Mouse (Mus musculus) limb, embryonic 10.5 days (tissue): ENCODE data around the gene Fam83c. TPM values are rescaled to one million over a fixed set of nuclear protein-coding genes. Genes with fewer than 3 reads are reported as not detected.

ENCODE experiments used
- DNase-seq: peaks from one replicate; pipeline ENCODE4 v3.0.0-alpha.2; 2017; ENCODE audit warnings: low spot score
- H3K27ac ChIP-seq: fragments of 300-500 bp; sonication (generic); 2 replicates; pipeline ENCODE4 v1.5.1; 2016; ENCODE audit warnings: mild to moderate bottlenecking
- H3K27me3 ChIP-seq: fragments of 300-500 bp; sonication (generic); 2 replicates; pipeline ENCODE4 v1.6.1; 2016; ENCODE audit warnings: low read depth, mild to moderate bottlenecking; ENCODE audit not compliant: poor library complexity, severe bottlenecking
- H3K36me3 ChIP-seq: fragments of 300-500 bp; sonication (generic); 2 replicates; pipeline ENCODE4 v1.6.1; 2016; ENCODE audit warnings: mild to moderate bottlenecking, moderate library complexity
- H3K4me1 ChIP-seq: fragments of 300-500 bp; sonication (generic); 2 replicates; pipeline ENCODE4 v1.6.1; 2016
- H3K4me3 ChIP-seq: fragments of 300-500 bp; sonication (generic); 2 replicates; pipeline ENCODE4 v1.5.1; 2016; ENCODE audit warnings: mild to moderate bottlenecking, moderate library complexity
- H3K9me3 ChIP-seq: fragments of 300-500 bp; sonication (generic); replicated peaks from 2 replicates; pipeline ENCODE4 v1.6.1; 2016; ENCODE audit warnings: mild to moderate bottlenecking
- WGBS: fragments of 180-500 bp; shearing (Covaris S2); methylation state at CpG from one replicate; pipeline ENCODE4 v1.1.7; 2016; 5-methylcytosine and 5-hydroxymethylcytosine counted together
- polyA plus RNA-seq: library from polyadenylated mRNA; unstranded; fragments of >200 nt; fragmentation: Nextera tagmentation; extraction: Ambion mirVana; gene quantifications from 2 replicates; pipeline ENCODE4 v1.2.1, GENCODE M21; 2016

The Fam83c gene
- 0.31 and 0.39 TPM in 2 replicates for polyA plus RNA-seq

- Histone ChIP-seq H3K36me3 (no peaks in the 10 kb centered on the region), H3K4me3 (no peak within 1 kb of the TSS), H3K9me3 (no peaks in the 10 kb centered on the region), H3K27ac (no peak within 1 kb of the TSS), H3K27me3 (no peaks in the 10 kb centered on the region), H3K4me1 (no peaks in the 10 kb centered on the region)
- WGBS = 69% methylated on average over 9 of the region's 9 CpGs
- DNase-seq = no peak
These were observed at the start of gene Fam83c for GRCm38 (mm10) chr2:155834732-155835131. Gene Fam83c, minus strand, starts transcription at chr2:155834854.

DNA sequence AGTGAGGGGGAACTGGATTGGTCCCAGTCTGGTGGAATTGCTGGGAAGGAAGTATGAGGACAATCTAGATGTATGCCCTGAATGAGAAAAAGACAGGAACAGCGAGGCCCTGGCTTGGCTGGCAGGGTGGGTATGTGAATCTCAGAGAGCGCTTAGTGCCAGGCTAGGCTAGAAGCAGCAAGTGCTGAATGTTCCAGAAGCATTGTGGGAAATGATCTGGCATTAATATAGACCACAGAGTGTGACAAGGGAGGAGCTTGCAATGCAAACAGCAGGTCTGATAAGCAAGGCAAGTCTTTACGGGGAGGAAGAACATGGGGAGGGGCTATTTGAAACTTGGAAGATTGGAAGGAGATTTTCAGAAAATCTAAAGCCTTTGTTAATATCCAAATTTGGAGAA lies 47.4 kb upstream of the Fam83c start:
- WGBS = 91% methylated on average over 3 of the region's 3 CpGs
- Histone ChIP-seq H3K27ac (no peak overlapping the region), H3K36me3 (peaks cover 64% of the 10 kb centered on the region), H3K4me3 (no peak overlapping the region), H3K4me1 (no peaks in the 10 kb centered on the region; the same call in 1 of the 2 replicates), H3K27me3 (no peaks in the 10 kb centered on the region), H3K9me3 (no peaks in the 10 kb centered on the region)
- DNase-seq = no peak

DNA sequence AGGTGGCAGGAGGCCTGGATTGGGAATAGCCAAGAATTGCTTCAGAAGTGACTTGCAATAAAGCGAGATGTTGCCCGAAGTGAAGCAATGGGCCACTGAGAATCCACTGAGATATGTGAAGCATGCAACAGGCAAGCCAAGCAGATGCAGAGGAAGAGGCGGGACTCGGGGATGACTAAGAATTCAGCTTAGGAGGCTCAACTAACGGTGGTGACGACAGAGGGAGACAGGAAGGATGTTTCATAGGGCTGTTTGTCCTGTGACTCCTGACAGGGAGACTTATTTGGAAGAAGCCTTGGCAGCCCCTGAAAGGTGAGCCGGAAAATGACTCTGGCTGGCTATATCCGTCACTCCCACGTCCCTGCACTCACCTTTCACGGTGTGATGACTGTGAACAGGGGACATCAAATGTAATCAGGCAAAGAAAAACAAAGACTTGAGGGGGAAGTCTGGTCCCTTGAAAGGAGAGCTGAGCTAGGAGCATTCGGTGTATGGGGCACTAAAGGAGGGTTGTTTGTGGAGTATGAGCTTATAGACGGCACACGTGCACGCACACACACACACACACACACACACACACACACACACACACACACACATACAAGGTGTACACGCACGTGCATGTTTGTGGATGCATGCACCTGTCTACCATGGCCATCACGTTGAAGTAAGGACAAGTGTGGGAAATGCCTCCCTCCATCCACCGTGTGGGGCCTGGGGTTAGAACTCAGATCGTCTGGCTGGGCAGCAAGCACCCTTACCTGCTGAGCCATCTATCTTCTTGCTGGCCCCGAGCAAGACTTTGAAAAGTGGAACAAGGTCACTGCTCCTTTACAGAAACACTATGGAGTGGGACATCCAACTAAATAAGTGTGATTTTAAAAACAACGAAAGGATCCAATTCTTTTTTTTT lies 44.6 kb upstream of the Fam83c start:
- Histone ChIP-seq H3K27me3 (no peaks in the 10 kb centered on the region), H3K4me1 (no peaks in the 10 kb centered on the region; the same call in 1 of the 2 replicates), H3K27ac (no peak overlapping the region), H3K4me3 (no peak overlapping the region), H3K36me3 (peaks cover 66% of the 10 kb centered on the region), H3K9me3 (no peaks in the 10 kb centered on the region)
- 89% methylated on average over 21 of the region's 21 CpGs for WGBS
- no peak for DNase-seq

GRCm38 (mm10) chr2:155873636-155874035 lies 39.0 kb upstream of the Fam83c start:
- H3K27ac ChIP-seq = no peak overlapping the region
- H3K36me3 ChIP-seq = peaks cover 56% of the 10 kb centered on the region
- WGBS = 93% methylated on average over 6 of the region's 6 CpGs
- peaks cover 6% of the 10 kb centered on the region; the same call in 1 of the 2 replicates for H3K4me1 ChIP-seq
- H3K4me3 ChIP-seq = no peak overlapping the region
- no peaks in the 10 kb centered on the region for H3K9me3 ChIP-seq
- no peak for DNase-seq
- no peaks in the 10 kb centered on the region for H3K27me3 ChIP-seq

DNA sequence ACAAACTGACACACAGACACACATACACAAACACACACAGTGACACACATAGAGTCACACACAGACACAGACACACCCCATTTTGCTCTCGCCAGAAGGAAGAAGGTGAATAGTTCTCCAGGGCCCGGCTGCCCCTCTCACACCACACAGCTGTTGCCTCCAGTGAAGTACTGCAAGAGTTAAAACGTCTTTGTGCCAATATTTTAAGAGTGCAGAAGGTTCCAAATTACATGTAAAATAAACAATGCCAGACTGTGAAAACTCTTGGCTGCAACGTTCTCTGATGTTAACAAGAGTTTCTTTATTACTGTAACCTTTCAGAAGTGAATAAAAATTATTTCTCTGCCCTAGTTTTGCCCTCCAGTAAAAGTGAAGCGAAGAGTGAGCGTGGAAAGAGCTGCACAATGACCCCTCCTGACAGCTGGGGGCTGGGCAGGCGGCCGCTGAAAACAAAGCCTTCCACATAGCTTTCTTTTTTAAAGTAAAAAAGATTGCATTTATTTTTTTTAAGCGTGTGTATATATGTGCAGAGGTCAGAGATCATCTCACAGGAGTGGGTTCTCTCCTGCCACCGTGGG lies 38.4 kb upstream of the Fam83c start:
- WGBS = 77% methylated on average over 10 of the region's 10 CpGs
- H3K4me1 ChIP-seq = peaks cover 6% of the 10 kb centered on the region; the same call in 1 of the 2 replicates
- no peaks in the 10 kb centered on the region for H3K9me3 ChIP-seq
- no peaks in the 10 kb centered on the region for H3K27me3 ChIP-seq
- no peak overlapping the region for H3K4me3 ChIP-seq
- peaks cover 61% of the 10 kb centered on the region for H3K36me3 ChIP-seq
- no peak overlapping the region; the same call in 1 of the 2 replicates for H3K27ac ChIP-seq
- no peak for DNase-seq

DNA sequence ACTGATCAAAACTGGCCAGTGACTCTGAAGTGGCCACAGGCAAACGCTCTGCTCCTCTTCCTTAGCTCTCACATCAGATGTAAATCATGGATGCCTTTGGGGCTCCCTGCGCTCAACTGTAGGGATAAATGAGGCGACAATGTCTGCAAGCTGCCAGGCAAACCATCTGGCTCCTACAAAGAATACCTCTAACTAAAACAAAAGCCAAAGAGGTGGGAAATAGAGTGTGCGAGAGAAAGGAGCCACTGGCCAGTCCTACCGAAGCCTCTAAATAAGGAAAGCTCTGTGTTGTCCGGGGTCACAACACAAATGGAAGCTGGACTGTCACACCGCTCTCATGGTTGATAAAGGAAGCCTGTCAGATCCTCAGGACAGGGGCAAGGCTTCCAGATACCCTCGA lies 37.8 kb upstream of the Fam83c start:
- Histone ChIP-seq H3K36me3 (peaks cover 66% of the 10 kb centered on the region), H3K4me3 (no peak overlapping the region), H3K9me3 (no peaks in the 10 kb centered on the region), H3K27ac (no peak overlapping the region; the same call in 1 of the 2 replicates), H3K4me1 (peaks cover 6% of the 10 kb centered on the region; the same call in 1 of the 2 replicates), H3K27me3 (no peaks in the 10 kb centered on the region)
- DNase-seq = no peak
- 80% methylated on average over 8 of the region's 8 CpGs for WGBS

DNA sequence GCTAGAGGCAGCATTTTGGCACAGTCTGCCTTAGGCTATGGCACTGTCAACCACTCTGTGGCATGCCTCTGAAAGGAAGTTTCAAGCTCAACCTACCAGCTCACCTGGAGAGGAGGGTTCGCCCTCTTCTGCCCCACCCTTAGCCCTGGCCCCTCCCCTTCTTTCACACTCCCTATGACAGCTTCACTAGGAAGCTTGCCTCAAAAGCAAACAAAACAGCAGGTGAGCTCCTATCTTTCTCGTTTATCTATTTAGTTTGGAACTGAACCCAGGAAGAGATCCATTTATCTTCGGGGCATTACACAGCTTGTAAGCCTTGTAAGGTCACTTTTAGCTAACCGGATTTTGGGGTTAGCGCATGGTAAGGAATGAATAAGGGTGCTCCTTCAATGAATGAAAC lies 35.1 kb upstream of the Fam83c start:
- H3K27ac ChIP-seq = no peak overlapping the region
- WGBS = 80% methylated on average over 5 of the region's 5 CpGs
- H3K36me3 ChIP-seq = peaks cover 48% of the 10 kb centered on the region
- DNase-seq = no peak
- H3K27me3 ChIP-seq = no peaks in the 10 kb centered on the region
- peaks cover 6% of the 10 kb centered on the region; the same call in 1 of the 2 replicates for H3K4me1 ChIP-seq
- no peak overlapping the region for H3K4me3 ChIP-seq
- H3K9me3 ChIP-seq = no peaks in the 10 kb centered on the region

DNA sequence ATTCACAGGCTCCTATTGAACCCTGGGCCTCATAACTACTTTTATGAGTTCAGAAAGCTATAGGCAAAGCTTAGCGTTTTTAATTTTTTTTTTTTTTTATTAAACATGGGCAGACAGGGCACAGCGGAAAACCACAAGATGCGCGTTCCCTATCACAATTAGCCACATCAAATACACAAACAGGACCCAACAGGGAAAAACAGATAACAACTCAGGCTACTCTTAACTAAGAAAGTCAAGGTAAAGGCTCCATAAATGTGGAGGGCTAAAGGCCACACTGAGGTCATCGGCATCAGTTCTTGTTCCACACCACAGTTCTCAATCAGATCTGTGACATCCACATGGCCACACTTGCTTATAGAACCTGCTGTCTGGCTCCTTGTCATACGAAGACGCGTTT lies 33.7 kb upstream of the Fam83c start:
- DNase-seq = no peak
- H3K4me1 ChIP-seq = peaks cover 15% of the 10 kb centered on the region
- no peaks in the 10 kb centered on the region for H3K9me3 ChIP-seq
- 97% methylated on average over 8 of the region's 8 CpGs for WGBS
- no peaks in the 10 kb centered on the region for H3K27me3 ChIP-seq
- H3K27ac ChIP-seq = no peak overlapping the region
- H3K36me3 ChIP-seq = peaks cover 40% of the 10 kb centered on the region
- H3K4me3 ChIP-seq = no peak overlapping the region

DNA sequence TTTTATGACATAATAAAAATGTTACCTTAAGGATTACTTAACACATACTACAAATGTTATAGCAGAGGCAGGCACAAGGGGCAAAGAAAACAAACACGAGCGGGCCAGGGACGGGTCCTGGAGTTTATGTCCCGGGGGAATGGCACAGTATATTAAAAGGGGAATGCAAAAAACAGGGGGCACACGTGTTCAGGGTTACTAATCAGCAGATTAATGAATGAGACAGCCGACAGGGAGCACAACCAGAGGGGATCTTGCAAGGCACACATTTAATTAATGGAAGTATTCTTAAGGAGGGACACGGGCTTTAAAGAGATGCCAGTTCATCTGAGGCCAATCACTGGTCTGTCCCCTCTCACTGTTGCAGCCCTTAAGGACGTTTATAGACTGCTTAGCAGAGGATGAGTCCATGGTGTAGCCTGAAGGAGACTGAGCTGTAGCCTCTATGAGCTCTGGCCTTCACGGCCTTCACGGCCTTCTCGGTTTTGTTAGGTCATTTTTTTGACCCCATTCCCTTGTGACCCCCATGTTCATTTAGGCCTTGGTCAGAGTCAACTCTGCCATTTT lies 28.7 kb upstream of the Fam83c start:
- peaks cover 34% of the 10 kb centered on the region for H3K36me3 ChIP-seq
- WGBS = 60% methylated on average over 11 of the region's 11 CpGs
- H3K4me3 ChIP-seq = no peak overlapping the region
- H3K27ac ChIP-seq = peak overlapping the region; percentile 61
- H3K4me1 ChIP-seq = peaks cover 25% of the 10 kb centered on the region
- H3K9me3 ChIP-seq = no peaks in the 10 kb centered on the region
- DNase-seq = peak; percentile 35
- H3K27me3 ChIP-seq = no peaks in the 10 kb centered on the region

DNA sequence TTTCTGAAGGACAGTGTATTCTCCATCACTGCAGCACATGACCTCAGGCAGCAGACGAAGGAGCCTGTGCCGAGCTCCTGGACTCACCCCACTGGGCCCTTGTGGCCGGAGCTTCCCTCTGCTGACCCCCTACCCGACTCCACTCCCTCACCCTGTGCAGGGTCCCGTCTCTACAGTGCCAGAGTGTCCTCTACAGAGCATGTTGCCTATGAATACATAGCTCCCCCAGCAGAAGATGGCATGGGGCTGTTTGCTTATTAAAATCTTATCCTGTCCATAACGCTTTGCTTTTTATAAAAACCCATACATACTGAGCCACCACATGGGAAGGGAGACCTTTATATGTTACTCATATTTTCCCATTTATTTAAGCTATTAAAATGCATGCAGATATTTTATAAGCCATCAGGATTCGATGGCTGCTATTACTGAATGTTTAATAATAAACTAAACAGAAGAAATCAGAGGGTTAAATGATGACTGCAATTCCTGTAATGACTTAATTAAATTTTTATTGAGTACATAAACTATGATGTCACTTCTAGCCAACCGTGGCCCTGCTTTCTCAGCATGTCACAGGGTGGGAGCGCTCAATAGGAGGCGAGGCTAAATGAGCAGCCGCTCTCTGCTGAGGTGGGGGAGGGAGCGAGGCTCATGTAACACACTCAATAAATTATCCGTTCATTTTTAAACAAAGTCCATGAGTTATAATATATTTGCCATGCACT lies 28.1 kb upstream of the Fam83c start:
- Histone ChIP-seq H3K27me3 (no peaks in the 10 kb centered on the region), H3K27ac (peak overlapping the region; percentile 69), H3K4me1 (peaks cover 25% of the 10 kb centered on the region), H3K36me3 (peaks cover 32% of the 10 kb centered on the region), H3K9me3 (no peaks in the 10 kb centered on the region), H3K4me3 (no peak overlapping the region)
- WGBS = 72% methylated on average over 13 of the region's 13 CpGs
- peak; percentile 43 for DNase-seq

DNA sequence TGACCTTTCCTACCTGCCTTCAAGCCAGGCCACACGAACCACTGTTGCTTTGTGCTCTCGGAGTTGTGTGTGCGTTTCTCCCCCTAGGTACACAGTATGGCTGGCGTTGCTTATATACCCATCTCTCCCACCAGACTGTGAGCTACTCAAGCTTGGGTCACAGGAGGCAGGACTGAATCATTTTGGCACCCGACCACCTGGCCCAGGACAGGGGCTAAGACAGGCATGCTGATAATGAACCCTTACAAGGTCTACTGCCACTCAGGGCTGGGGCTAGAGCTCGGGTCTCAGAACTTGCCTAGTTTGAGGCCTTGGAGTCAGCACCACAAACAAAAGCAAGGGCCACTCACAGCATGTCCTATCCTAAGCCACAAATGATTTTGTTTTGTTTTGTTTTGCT lies 26.9 kb upstream of the Fam83c start:
- H3K4me1 ChIP-seq = peaks cover 25% of the 10 kb centered on the region
- H3K36me3 ChIP-seq = peaks cover 31% of the 10 kb centered on the region
- WGBS = 92% methylated on average over 6 of the region's 6 CpGs
- no peak for DNase-seq
- no peaks in the 10 kb centered on the region for H3K27me3 ChIP-seq
- no peaks in the 10 kb centered on the region for H3K9me3 ChIP-seq
- H3K27ac ChIP-seq = no peak overlapping the region; the same call in 1 of the 2 replicates
- no peak overlapping the region for H3K4me3 ChIP-seq

GRCm38 (mm10) chr2:155860102-155860501 lies 25.4 kb upstream of the Fam83c start:
- H3K36me3 ChIP-seq = peaks cover 44% of the 10 kb centered on the region
- peaks cover 25% of the 10 kb centered on the region for H3K4me1 ChIP-seq
- no peaks in the 10 kb centered on the region for H3K27me3 ChIP-seq
- H3K4me3 ChIP-seq = no peak overlapping the region
- no peak for DNase-seq
- H3K27ac ChIP-seq = no peak overlapping the region
- WGBS = 84% methylated on average over 7 of the region's 7 CpGs
- H3K9me3 ChIP-seq = no peaks in the 10 kb centered on the region
